Mouse (Mus musculus) spleen, adult 2 months (tissue): ENCODE results near the gene Ep300. TPM values are rescaled to one million over a fixed set of nuclear protein-coding genes. Genes with fewer than 3 reads are reported as not detected.
"Not testable (repeated sequence)": the region's sequence is repeated elsewhere in the genome, so short reads cannot be mapped to it uniquely, and the experiment has no call there.

Experiments used
- DNase-seq, 2 experiments: peaks; one replicate each; pipeline versions ENCODE4 v3.0.0 to v3.0.0-alpha.2; 2012 to 2021; ENCODE audit warnings: low spot score in 2 of 2, low read depth in 1 of 2
- H3K27ac ChIP-seq: fragments of 200-500 bp; 2 replicates; pipeline ENCODE4 v1.5.1; 2012; ENCODE audit warnings: low read length, inconsistent platforms; ENCODE audit not compliant: insufficient read depth
- H3K27me3 ChIP-seq: fragments of 200-500 bp; 2 replicates; pipeline ENCODE4 v1.6.1; 2012; ENCODE audit warnings: mild to moderate bottlenecking, moderate library complexity, low read length, inconsistent platforms; ENCODE audit not compliant: control insufficient read depth, insufficient read depth
- H3K36me3 ChIP-seq: fragments of 200-500 bp; 2 replicates; pipeline ENCODE4 v1.6.1; 2012; ENCODE audit warnings: mild to moderate bottlenecking, low read length, inconsistent platforms; ENCODE audit not compliant: control insufficient read depth, insufficient read depth
- H3K4me1 ChIP-seq: fragments of 200-500 bp; 2 replicates; pipeline ENCODE4 v1.6.1; 2011; ENCODE audit warnings: inconsistent platforms; ENCODE audit not compliant: control insufficient read depth, insufficient read depth, insufficient read length
- H3K4me3 ChIP-seq: fragments of 200-500 bp; 2 replicates; pipeline ENCODE4 v1.5.1; 2011; ENCODE audit warnings: mild to moderate bottlenecking, inconsistent platforms; ENCODE audit not compliant: insufficient read depth, insufficient read length; ENCODE audit errors: extremely low read depth
- CTCF ChIP-seq: fragments of 200-500 bp; IDR thresholded peaks from 2 replicates; pipeline ENCODE4 v1.5.1; 2011; ENCODE audit warnings: mild to moderate bottlenecking, inconsistent platforms; ENCODE audit not compliant: insufficient read depth, insufficient read length, insufficient replicate concordance; ENCODE audit errors: extremely low read depth
- POLR2A ChIP-seq: fragments of 200-500 bp; IDR thresholded peaks from 2 replicates; pipeline ENCODE4 v1.6.1; 2011; ENCODE audit warnings: low read depth, low read length, inconsistent platforms
- WGBS: fragments of 180-500 bp; shearing (Covaris S2); methylation state at CpG from one replicate; pipeline ENCODE4 v1.1.7; 2018; 5-methylcytosine and 5-hydroxymethylcytosine counted together
- polyA plus RNA-seq: library from polyadenylated mRNA; depleted of rRNA; stranded (reverse); fragments of >200 nt; gene quantifications from 2 replicates; pipeline ENCODE4 v1.2.3, GENCODE M21; 2012; rRNA removed

The Ep300 gene
- polyA plus RNA-seq, 1 experiment: 39.3 TPM

DNA sequence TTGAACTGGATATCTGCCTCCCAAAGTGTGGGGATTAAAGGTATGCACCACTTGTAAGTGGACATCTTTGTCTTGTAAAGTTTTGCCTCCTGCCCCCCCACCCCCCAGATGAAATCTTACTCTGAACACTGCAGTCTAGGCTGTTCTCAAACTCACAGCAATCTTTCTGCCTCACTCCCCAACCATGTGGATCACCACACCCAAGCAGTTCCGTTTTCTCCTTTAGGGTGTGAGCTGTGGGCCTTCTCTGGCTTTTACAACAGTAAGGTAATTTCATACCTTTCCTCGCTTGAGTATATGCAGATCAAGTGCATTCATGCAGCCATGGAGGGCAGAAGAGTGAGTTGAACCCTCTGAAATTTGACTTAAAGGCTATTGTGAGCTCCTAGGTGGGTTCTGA is 115.0 kb downstream of the Ep300 start:
- Histone ChIP-seq H3K36me3 (peaks cover 11% of the 10 kb centered on the region), H3K27me3 (no peaks in the 10 kb centered on the region), H3K27ac (no peak overlapping the region), H3K4me1 (no peaks in the 10 kb centered on the region; the same call in 1 of the 2 replicates), H3K4me3 (no peak overlapping the region)
- WGBS: 66% methylated on average over 2 of the region's 2 CpGs
- DNase-seq: no peak
- TF ChIP-seq POLR2A (no peak), CTCF (no peak)

DNA sequence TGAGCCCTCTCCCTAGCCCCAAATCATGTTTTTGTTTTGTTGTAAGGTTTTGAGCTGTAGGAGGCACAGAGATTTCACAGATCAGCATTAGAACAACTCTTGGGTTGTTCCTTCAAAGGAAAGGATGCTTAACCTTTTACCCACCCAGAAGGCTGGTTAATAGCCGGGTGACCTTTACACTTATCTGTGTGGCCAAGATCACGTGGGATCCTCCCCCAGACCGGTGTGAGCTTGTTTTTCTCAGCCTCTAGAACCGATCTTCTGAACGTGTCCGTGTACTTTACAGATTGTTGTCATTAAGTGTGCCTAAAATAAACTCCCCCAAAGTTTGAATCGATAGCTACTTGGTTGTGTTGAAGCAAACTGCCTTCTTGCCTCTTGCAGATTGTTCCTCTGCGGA is 115.5 kb downstream of the Ep300 start:
- WGBS: 83% methylated on average over 8 of the region's 8 CpGs
- DNase-seq: no peak
- no peak overlapping the region for H3K27ac ChIP-seq

DNA sequence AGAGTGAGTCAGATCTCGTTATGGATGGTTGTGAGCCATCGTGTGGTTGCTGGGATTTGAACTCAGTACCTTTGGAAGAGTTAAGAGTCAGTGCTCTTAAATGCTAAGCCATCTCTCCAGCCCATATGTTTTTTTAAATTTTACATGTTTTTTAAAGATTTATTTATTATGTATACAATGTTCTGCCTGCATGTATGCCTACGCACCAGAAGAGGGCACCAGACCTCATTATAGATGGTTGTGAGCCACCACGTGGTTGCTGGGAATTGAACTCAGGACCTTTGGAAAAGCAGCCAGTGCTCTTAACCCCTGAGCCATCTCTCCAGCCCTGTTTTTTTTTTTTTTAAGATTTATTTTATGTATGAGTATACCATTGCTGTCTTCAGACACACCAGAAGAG is 116.2 kb downstream of the Ep300 start:
- not testable (repeated sequence) for H3K4me3 ChIP-seq, H3K27ac ChIP-seq, H3K4me1 ChIP-seq, H3K27me3 ChIP-seq, DNase-seq
- H3K36me3 ChIP-seq: peaks cover 23% of the 10 kb centered on the region
- 79% methylated on average over 4 of the region's 4 CpGs for WGBS

More for the DNA sequence above, 115.5 kb downstream of the Ep300 start:
- Histone ChIP-seq H3K4me3 (no peak overlapping the region), H3K27me3 (no peaks in the 10 kb centered on the region), H3K4me1 (no peaks in the 10 kb centered on the region; the same call in 1 of the 2 replicates), H3K36me3 (peaks cover 15% of the 10 kb centered on the region)
- TF ChIP-seq CTCF (no peak), POLR2A (no peak)

Other genes with a start within 250 kb of the Ep300 start
- 9.9 and 10.5 TPM in 2 replicates for gene Slc25a17, start 224.5 kb upstream of the Ep300 start, polyA plus RNA-seq
- 14.1 and 16.2 TPM in 2 replicates for gene St13, start 185.3 kb upstream of the Ep300 start, polyA plus RNA-seq
- gene Xpnpep3, start 185.2 kb upstream of the Ep300 start, polyA plus RNA-seq: 7.1 and 8.7 TPM in 2 replicates
- gene Dnajb7, start 177.1 kb upstream of the Ep300 start, polyA plus RNA-seq: 0.09 TPM in 1 of 2 replicates, not detected in the other
- 32.3 and 32.9 TPM in 2 replicates for gene Rbx1, start 119.1 kb upstream of the Ep300 start, polyA plus RNA-seq
- gene L3mbtl2, start 78.5 kb downstream of the Ep300 start, polyA plus RNA-seq: 14.9 and 16.3 TPM in 2 replicates
- 0.61 and 0.63 TPM in 2 replicates for gene Chadl, start 111.9 kb downstream of the Ep300 start, polyA plus RNA-seq
- 18.8 and 24.9 TPM in 2 replicates for gene Zc3h7b, start 159.7 kb downstream of the Ep300 start, polyA plus RNA-seq
- 26.6 and 28.4 TPM in 2 replicates for gene Rangap1, start 160.2 kb downstream of the Ep300 start, polyA plus RNA-seq
- gene Tef, start 217.1 kb downstream of the Ep300 start, polyA plus RNA-seq: 21.2 and 21.9 TPM in 2 replicates